Mouse (Mus musculus) hindbrain, embryonic 16.5 days (tissue): ENCODE results near the gene Wiz. TPM values are rescaled to one million over a fixed set of nuclear protein-coding genes. Genes with fewer than 3 reads are reported as not detected.

Source experiments
- ATAC-seq: fragments of 200-750 bp; cut with Nextera tagmentation; 2 replicates; pipeline ENCODE4 v1.8.0; 2017; ENCODE audit warnings: moderate TSS enrichment, moderate library complexity
- H3K27ac ChIP-seq: fragments of 300-500 bp; sonication (generic); 2 replicates; pipeline ENCODE4 v1.5.1; 2014; ENCODE audit warnings: low read depth, mild to moderate bottlenecking, control low read depth, low read length, moderate library complexity
- H3K27me3 ChIP-seq: fragments of 300-500 bp; sonication (generic); replicated peaks from 2 replicates; pipeline ENCODE4 v1.6.1; 2014; ENCODE audit warnings: low read length; ENCODE audit not compliant: control insufficient read depth, insufficient read depth
- H3K36me3 ChIP-seq: fragments of 300-500 bp; sonication (generic); 2 replicates; pipeline ENCODE4 v1.6.1; 2014; ENCODE audit warnings: mild to moderate bottlenecking, low read length, moderate library complexity, mixed read lengths; ENCODE audit not compliant: control insufficient read depth, insufficient read depth
- H3K4me1 ChIP-seq: fragments of 300-500 bp; sonication (generic); 2 replicates; pipeline ENCODE4 v1.6.1; 2014; ENCODE audit warnings: low read depth, low read length; ENCODE audit not compliant: control insufficient read depth, insufficient read depth
- H3K4me2 ChIP-seq: fragments of 300-500 bp; sonication (generic); 2 replicates; pipeline ENCODE4 v1.6.1; 2014; ENCODE audit warnings: mild to moderate bottlenecking, low read length, control low read depth, moderate library complexity
- H3K4me3 ChIP-seq: fragments of 300-500 bp; sonication (generic); 2 replicates; pipeline ENCODE4 v1.5.1; 2014; ENCODE audit warnings: mild to moderate bottlenecking, low read length, control low read depth, moderate library complexity
- H3K9ac ChIP-seq: fragments of 300-500 bp; sonication (generic); 2 replicates; pipeline ENCODE4 v1.6.1; 2014; ENCODE audit warnings: low read depth, mild to moderate bottlenecking, control low read depth, low read length, moderate library complexity
- H3K9me3 ChIP-seq: fragments of 300-500 bp; sonication (generic); 2 replicates; pipeline ENCODE4 v1.6.1; 2014; ENCODE audit warnings: mild to moderate bottlenecking, low read length, moderate library complexity; ENCODE audit not compliant: control insufficient read depth
- WGBS: fragments of 180-500 bp; shearing (Covaris S2); extraction: QIAGEN DNeasy Blood & Tissue Kit; methylation state at CpG from one replicate; pipeline ENCODE4 v1.1.7; 2014; 5-methylcytosine and 5-hydroxymethylcytosine counted together
- polyA plus RNA-seq: library from polyadenylated mRNA; unstranded; fragments of >200 nt; fragmentation: Nextera tagmentation; extraction: Ambion mirVana; gene quantifications from 2 replicates; pipeline ENCODE4 v1.2.1, GENCODE M21; 2015

The Wiz gene
- polyA plus RNA-seq, 1 experiment from 2014 or later: 28.5 TPM

GRCm38 (mm10) chr17:32320597-32321389 is 68.4 kb downstream of the Wiz start, which contains the start of gene Akap8:
TSS of gene Akap8 (minus strand) at chr17:32321238.
- Histone ChIP-seq H3K27ac (peak within 1 kb of the TSS; percentile 95), H3K9me3 (no peaks in the 10 kb centered on the region), H3K27me3 (no peaks in the 10 kb centered on the region), H3K36me3 (peaks cover 17% of the 10 kb centered on the region), H3K4me2 (peak within 1 kb of the TSS; percentile 81), H3K9ac (peak within 1 kb of the TSS; percentile 86), H3K4me3 (peak within 1 kb of the TSS; percentile 78), H3K4me1 (peaks cover 9% of the 10 kb centered on the region)
- ATAC-seq: peak; percentile 98
- under 1% methylated on average over 64 of the region's 83 CpGs for WGBS

- H3K4me2 ChIP-seq: peak overlapping the region; percentile 81
- peak overlapping the region; percentile 78 for H3K4me3 ChIP-seq
- peaks cover 20% of the 10 kb centered on the region for H3K36me3 ChIP-seq
- under 1% methylated on average over 7 of the region's 7 CpGs for WGBS
- H3K27me3 ChIP-seq: no peaks in the 10 kb centered on the region
- peak overlapping the region; percentile 95 for H3K27ac ChIP-seq
- peak overlapping the region; percentile 86 for H3K9ac ChIP-seq
- no peak for ATAC-seq
- no peaks in the 10 kb centered on the region for H3K9me3 ChIP-seq
- H3K4me1 ChIP-seq: peaks cover 9% of the 10 kb centered on the region
Observed at GRCm38 (mm10) chr17:32319950-32320349, 69.3 kb downstream of the Wiz start.

- H3K27ac ChIP-seq: no peak overlapping the region
- no peak for ATAC-seq
- no peaks in the 10 kb centered on the region for H3K9me3 ChIP-seq
- H3K4me2 ChIP-seq: no peak overlapping the region
- no peak overlapping the region for H3K4me3 ChIP-seq
- peaks cover 9% of the 10 kb centered on the region for H3K4me1 ChIP-seq
- no peak overlapping the region for H3K9ac ChIP-seq
- WGBS: 93% methylated on average over 3 of the region's 3 CpGs
- peaks cover 32% of the 10 kb centered on the region for H3K36me3 ChIP-seq
- H3K27me3 ChIP-seq: no peaks in the 10 kb centered on the region
Observed at GRCm38 (mm10) chr17:32317708-32318107, 71.5 kb downstream of the Wiz start.

- H3K36me3 ChIP-seq: peaks cover 36% of the 10 kb centered on the region
- no peaks in the 10 kb centered on the region for H3K27me3 ChIP-seq
- H3K9me3 ChIP-seq: no peaks in the 10 kb centered on the region
- H3K4me2 ChIP-seq: no peak overlapping the region
- no peak overlapping the region for H3K27ac ChIP-seq
- WGBS: 93% methylated on average over 8 of the region's 8 CpGs
- H3K9ac ChIP-seq: no peak overlapping the region
- ATAC-seq: no peak
- peaks cover 9% of the 10 kb centered on the region for H3K4me1 ChIP-seq
- H3K4me3 ChIP-seq: no peak overlapping the region
Observed at GRCm38 (mm10) chr17:32317032-32317431, 72.2 kb downstream of the Wiz start.

- WGBS: 95% methylated on average over 5 of the region's 5 CpGs
- no peak for ATAC-seq
- peaks cover 46% of the 10 kb centered on the region for H3K36me3 ChIP-seq
- H3K27ac ChIP-seq: no peak overlapping the region
- H3K9me3 ChIP-seq: no peaks in the 10 kb centered on the region
- no peak overlapping the region for H3K4me2 ChIP-seq
- H3K4me3 ChIP-seq: no peak overlapping the region
- peaks cover 6% of the 10 kb centered on the region for H3K4me1 ChIP-seq
- no peak overlapping the region for H3K9ac ChIP-seq
- no peaks in the 10 kb centered on the region for H3K27me3 ChIP-seq
Observed at GRCm38 (mm10) chr17:32315560-32315959, 73.7 kb downstream of the Wiz start.

GRCm38 (mm10) chr17:32313892-32314291 is 75.3 kb downstream of the Wiz start:
- no peaks in the 10 kb centered on the region for H3K9me3 ChIP-seq
- H3K4me1 ChIP-seq: peaks cover under 1% of the 10 kb centered on the region; the same call in 1 of the 2 replicates
- no peak overlapping the region for H3K4me3 ChIP-seq
- peaks cover 62% of the 10 kb centered on the region for H3K36me3 ChIP-seq
- no peak overlapping the region for H3K4me2 ChIP-seq
- H3K9ac ChIP-seq: no peak overlapping the region
- no peak for ATAC-seq
- 88% methylated on average over 5 of the region's 5 CpGs for WGBS
- no peaks in the 10 kb centered on the region for H3K27me3 ChIP-seq
- H3K27ac ChIP-seq: no peak overlapping the region

GRCm38 (mm10) chr17:32312801-32313200 is 76.4 kb downstream of the Wiz start:
- Histone ChIP-seq H3K27ac (no peak overlapping the region), H3K4me2 (no peak overlapping the region), H3K9me3 (no peaks in the 10 kb centered on the region), H3K4me3 (no peak overlapping the region), H3K27me3 (no peaks in the 10 kb centered on the region), H3K36me3 (peaks cover 71% of the 10 kb centered on the region), H3K4me1 (no peaks in the 10 kb centered on the region), H3K9ac (no peak overlapping the region)
- ATAC-seq: no peak
- WGBS: 93% methylated on average over 8 of the region's 8 CpGs

GRCm38 (mm10) chr17:32307963-32308362 is 81.3 kb downstream of the Wiz start:
- Histone ChIP-seq H3K4me1 (no peaks in the 10 kb centered on the region), H3K4me3 (no peak overlapping the region), H3K27me3 (no peaks in the 10 kb centered on the region), H3K4me2 (no peak overlapping the region), H3K9ac (no peak overlapping the region), H3K9me3 (no peaks in the 10 kb centered on the region), H3K36me3 (peaks cover 72% of the 10 kb centered on the region), H3K27ac (no peak overlapping the region)
- ATAC-seq: no peak
- 94% methylated on average over 4 of the region's 4 CpGs for WGBS
